Mouse (Mus musculus) heart, postnatal 36 days (tissue): ENCODE measurements around the gene Smg6. TPM values are rescaled to one million over a fixed set of nuclear protein-coding genes. Genes with fewer than 3 reads are reported as not detected.

Experiments
- microRNA-seq, 2 experiments: library from miRNA; unstranded; fragments of <30 nt; microRNA quantifications; one replicate each; pipeline ENCODE4 v1.2.0; 2021; ENCODE audit warnings: borderline number of aligned reads in 2 of 2
- total RNA-seq, 2 experiments: library from RNA; stranded (reverse); gene quantifications; 2 replicates each; pipeline ENCODE4 v1.2.3; 2021

Smg6 gene
- total RNA-seq, 2 experiments from 2014 or later: 18.2 to 21.0 TPM

Small RNAs within 50 kb of the gene (microRNA-seq; reads per million reads assigned to microRNA genes)
- gene Mir132: 494 to 764 reads per million in 2 experiments
- 13.7 to 24.2 reads per million in 2 experiments for gene Mir212

Other genes with a start within 250 kb of the Smg6 start
- gene Pafah1b1, start 201.2 kb upstream of the Smg6 start, total RNA-seq: 100 to 1,000 TPM; 201 to 204 TPM
- 10 to 100 TPM; 13.0 to 13.8 TPM for gene Mettl16, start 155.0 kb upstream of the Smg6 start, total RNA-seq
- 10 to 100 TPM; 11.4 to 11.9 TPM for gene Mnt, start 94.9 kb upstream of the Smg6 start, total RNA-seq
- gene Sgsm2, start 28.8 kb upstream of the Smg6 start, total RNA-seq: 1 to 10 TPM; 6.1 to 6.2 TPM
- 10 to 100 TPM; 19.7 to 20.2 TPM for gene Tsr1, start 27.8 kb upstream of the Smg6 start, total RNA-seq
- 10 to 100 TPM; 27.1 to 28.6 TPM for gene Srr, start 125 bp downstream of the Smg6 start, total RNA-seq
- 10 to 100 TPM; 14.8 to 22.8 TPM for gene Hic1, start 243.7 kb downstream of the Smg6 start, total RNA-seq